Mouse (Mus musculus): ENCODE results near the gene Trim67. TPM values are rescaled to one million over a fixed set of nuclear protein-coding genes. Genes with fewer than 3 reads are reported as not detected.

Trim67 gene
- not detected for total RNA-seq (2023)

GRCm38 (mm10) chr8:124792708-124793107 is at the start of gene Trim67:
Gene Trim67, plus strand, starts transcription at chr8:124793092.

GRCm38 (mm10) chr8:124751709-124752173 is 41.2 kb upstream of the Trim67 start, which contains the start of gene Fam89a:
Gene Fam89a, minus strand, starts transcription at chr8:124751832.

DNA sequence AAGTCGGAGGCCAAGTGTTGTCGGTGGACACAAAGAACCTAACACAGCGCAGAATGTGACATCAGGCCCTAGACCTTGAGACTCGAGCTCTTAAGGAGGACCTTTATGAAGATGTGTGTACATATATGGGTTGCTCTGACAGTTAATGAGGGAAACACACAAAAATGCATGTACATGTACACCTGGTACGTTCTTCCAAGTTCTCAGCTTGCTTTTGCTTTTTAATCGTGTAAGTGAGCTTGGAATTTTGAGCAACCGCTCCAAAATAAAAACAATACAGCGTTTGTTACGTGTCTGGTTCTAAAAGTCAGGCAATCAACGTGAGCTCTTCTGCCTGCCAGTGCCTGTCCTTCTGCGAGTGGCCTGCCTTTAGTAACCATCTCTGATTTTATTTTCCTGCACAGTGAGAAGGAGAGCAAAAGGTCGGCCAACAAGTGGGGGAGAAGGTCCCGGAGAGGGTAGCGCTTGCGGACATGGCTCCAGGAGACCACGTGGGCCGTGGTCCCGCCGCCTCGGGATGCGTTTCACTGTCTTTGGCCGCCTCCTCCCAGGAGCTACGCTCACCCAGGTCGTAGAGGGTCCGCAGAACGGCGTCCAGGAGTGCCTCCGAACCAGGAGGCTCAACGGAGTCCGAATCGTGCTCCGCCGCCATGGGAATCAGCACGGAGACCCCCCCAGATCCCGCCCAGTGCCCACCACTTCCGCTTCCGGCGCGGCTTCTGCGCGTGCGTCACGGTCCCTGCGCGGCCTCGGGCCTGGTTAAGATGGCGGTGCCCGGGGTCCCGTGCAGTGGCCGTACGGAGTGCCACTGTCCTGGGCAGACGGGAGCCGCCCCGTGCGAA is 69.7 kb downstream of the Trim67 start, which contains the start of the genes Gnpat and 2810004N23Rik:
Gnpat (plus strand) TSS at position 713 of the 842 bp plus-strand sequence.
2810004N23Rik (minus strand) TSS at position 800 of the 842 bp plus-strand sequence.

Other genes with a start within 250 kb of the Trim67 start
- gene Agt, start 223.4 kb upstream of the Trim67 start, total RNA-seq (2023), result under 1 TPM in 1 of 2 experiments, not detected in 1; 0.29 TPM
- not detected for gene Capn9, start 217.0 kb upstream of the Trim67 start, total RNA-seq (2023)
- 1 to 10 TPM; 6.4 to 8.1 TPM for gene 2310022B05Rik, start 129.7 kb upstream of the Trim67 start, total RNA-seq (2023)
- gene Ttc13, start 71.1 kb upstream of the Trim67 start, total RNA-seq (2023), result 10 to 100 TPM; 43.7 to 51.1 TPM
- 1 to 10 TPM; 2.7 to 4.0 TPM for gene Arv1, start 71.0 kb upstream of the Trim67 start, total RNA-seq (2023)
- gene Fam89a, start 41.3 kb upstream of the Trim67 start, total RNA-seq (2023), result 1 to 10 TPM in 1 of 2 experiments, under 1 TPM in 1; 0.85 to 1.0 TPM
- 10 to 100 TPM; 34.7 to 40.6 TPM for gene Gnpat, start 69.9 kb downstream of the Trim67 start, total RNA-seq (2023)
- 1 to 10 TPM; 8.0 to 8.5 TPM for gene 2810004N23Rik, start 70.0 kb downstream of the Trim67 start, total RNA-seq (2023)
- gene Exoc8, start 104.6 kb downstream of the Trim67 start, total RNA-seq (2023), result 10 to 100 TPM; 16.3 to 17.5 TPM
- gene Sprtn, start 104.8 kb downstream of the Trim67 start, total RNA-seq (2023), result 10 to 100 TPM; 18.7 to 19.2 TPM
- gene Egln1, start 156.2 kb downstream of the Trim67 start, total RNA-seq (2023), result 10 to 100 TPM; 20.1 to 21.6 TPM
- gene Tsnax, start 219.9 kb downstream of the Trim67 start, total RNA-seq (2023), result 10 to 100 TPM; 19.6 to 19.9 TPM